Mouse (Mus musculus) 3134 (cell line): ENCODE data around the gene Vsig2.

Experiments used
- DNase-seq: peaks from one replicate; pipeline ENCODE4 v3.0.0-alpha.2; 2011; ENCODE audit warnings: low spot score; ENCODE audit not compliant: insufficient read length; ENCODE audit errors: extremely low read depth

Vsig2 gene

GRCm38 (mm10) chr9:37556366-37556765 lies 17.3 kb downstream of the Vsig2 start:
- DNase-seq, result no peak

GRCm38 (mm10) chr9:37560617-37561016 lies 21.6 kb downstream of the Vsig2 start:
- DNase-seq, result no peak

GRCm38 (mm10) chr9:37563805-37564204 lies 24.8 kb downstream of the Vsig2 start:
- DNase-seq, result no peak

GRCm38 (mm10) chr9:37567019-37567418 lies 28.0 kb downstream of the Vsig2 start:
- no peak for DNase-seq

GRCm38 (mm10) chr9:37567454-37567853 lies 28.4 kb downstream of the Vsig2 start:
- no peak for DNase-seq

GRCm38 (mm10) chr9:37567892-37568604 lies 29.0 kb downstream of the Vsig2 start:
- DNase-seq, result no peak

GRCm38 (mm10) chr9:37568605-37569214 lies 29.7 kb downstream of the Vsig2 start:
- DNase-seq, result no peak

GRCm38 (mm10) chr9:37569231-37569835 lies 30.3 kb downstream of the Vsig2 start:
- no peak for DNase-seq

- no peak for DNase-seq
Observed at GRCm38 (mm10) chr9:37572204-37572876, 33.3 kb downstream of the Vsig2 start.

GRCm38 (mm10) chr9:37576436-37576930 lies 37.4 kb downstream of the Vsig2 start:
- DNase-seq, result peak; percentile 67

GRCm38 (mm10) chr9:37583594-37583993 lies 44.5 kb downstream of the Vsig2 start:
- DNase-seq, result no peak

- DNase-seq, result no peak
Observed at GRCm38 (mm10) chr9:37586718-37587117, 47.7 kb downstream of the Vsig2 start.

GRCm38 (mm10) chr9:37590381-37590780 lies 51.3 kb downstream of the Vsig2 start:
- no peak for DNase-seq

- no peak for DNase-seq
Observed at GRCm38 (mm10) chr9:37592025-37592424, 53.0 kb downstream of the Vsig2 start.

- DNase-seq, result no peak
Observed at GRCm38 (mm10) chr9:37592633-37593032, 53.6 kb downstream of the Vsig2 start.

- DNase-seq, result no peak
Observed at GRCm38 (mm10) chr9:37593690-37594089, 54.6 kb downstream of the Vsig2 start.
